Mouse (Mus musculus): ENCODE data around the gene Odc1. TPM values are rescaled to one million over a fixed set of nuclear protein-coding genes. Genes with fewer than 3 reads are reported as not detected.

Gene Odc1
- polyA plus RNA-seq, 1 experiment from 2014 or later = 144 TPM

DNA sequence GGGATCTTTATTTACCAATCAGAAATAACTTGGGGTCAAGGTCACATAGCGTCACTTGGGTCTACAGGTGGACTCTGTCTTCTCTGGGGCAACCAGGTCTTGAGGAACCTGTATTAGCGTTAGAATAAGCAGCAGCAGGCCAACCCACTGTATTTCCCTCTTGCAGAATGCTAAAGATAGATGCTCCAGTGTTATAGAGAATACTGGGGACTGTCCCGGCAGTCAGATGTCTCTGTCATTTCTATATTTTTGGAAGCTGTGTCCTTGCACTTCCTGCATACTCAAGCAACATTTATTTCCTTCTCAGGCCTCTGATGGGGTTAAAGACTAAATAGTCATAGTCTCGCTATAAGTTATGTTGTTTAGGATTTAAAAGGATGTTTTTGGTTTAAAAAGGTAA is 46.7 kb downstream of the Odc1 start:
- 91% methylated on average over 4 of the region's 4 CpGs for WGBS
- Histone ChIP-seq H3K9me3 (ENCODE audit: control insufficient read depth, low read length) (no peaks in the 10 kb centered on the region), H3K9ac (no peak overlapping the region), H3K36me3 (replicated peaks; ENCODE audit: control insufficient read depth, insufficient read depth) (no peaks in the 10 kb centered on the region), H3K4me2 (replicated peaks) (no peak overlapping the region), H3K4me3 (replicated peaks; ENCODE audit: low read length) (no peak overlapping the region), H3K27ac (no peak overlapping the region), H3K27me3 (ENCODE audit: control insufficient read depth, insufficient read depth, low read length) (no peaks in the 10 kb centered on the region), H3K4me1 (replicated peaks; ENCODE audit: control insufficient read depth, insufficient read depth, low read length) (no peaks in the 10 kb centered on the region)
- ATAC-seq (ENCODE audit: low FRiP score) = no peak
- DNase-seq (ENCODE audit: low spot score) = no peak

- H3K9ac ChIP-seq = no peak overlapping the region
- DNase-seq (ENCODE audit: low spot score) (no peak), ATAC-seq (ENCODE audit: low FRiP score) (no peak)
- H3K27ac ChIP-seq = no peak overlapping the region
- H3K9me3 ChIP-seq (ENCODE audit: control insufficient read depth, low read length) = no peaks in the 10 kb centered on the region
- H3K4me3 ChIP-seq (replicated peaks; ENCODE audit: low read length) = no peak overlapping the region
- H3K4me2 ChIP-seq (replicated peaks) = no peak overlapping the region
- H3K4me1 ChIP-seq (replicated peaks; ENCODE audit: control insufficient read depth, insufficient read depth, low read length) = no peaks in the 10 kb centered on the region
- no peaks in the 10 kb centered on the region for H3K36me3 ChIP-seq (replicated peaks; ENCODE audit: control insufficient read depth, insufficient read depth)
- H3K27me3 ChIP-seq (ENCODE audit: control insufficient read depth, insufficient read depth, low read length) = no peaks in the 10 kb centered on the region
- WGBS = 93% methylated on average over 2 of the region's 2 CpGs
Measured at GRCm38 (mm10) chr12:17593956-17594355, 49.4 kb downstream of the Odc1 start.

DNA sequence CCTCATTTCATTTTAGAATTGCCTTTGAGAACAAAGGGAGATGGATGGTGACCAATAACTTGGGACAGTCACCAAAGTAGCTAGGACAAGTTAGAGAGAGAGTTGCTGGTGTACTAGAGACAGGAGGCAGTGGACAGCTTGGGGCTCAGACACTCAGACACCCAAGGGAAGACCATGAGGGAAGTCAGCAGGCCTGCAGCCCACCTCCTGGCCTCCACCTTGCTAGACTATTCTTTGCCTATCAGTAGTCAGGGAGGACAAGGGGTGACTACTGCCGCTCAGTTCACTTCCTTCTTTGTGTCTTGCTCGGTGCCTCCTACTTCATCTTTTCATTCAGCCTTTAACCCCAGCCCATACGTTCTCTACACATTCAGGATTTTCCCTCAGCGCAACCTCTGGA is 50.1 kb downstream of the Odc1 start:
- Histone ChIP-seq H3K9ac (no peak overlapping the region), H3K27me3 (ENCODE audit: control insufficient read depth, insufficient read depth, low read length) (no peaks in the 10 kb centered on the region), H3K36me3 (replicated peaks; ENCODE audit: control insufficient read depth, insufficient read depth) (no peaks in the 10 kb centered on the region), H3K27ac (no peak overlapping the region), H3K4me1 (replicated peaks; ENCODE audit: control insufficient read depth, insufficient read depth, low read length) (no peaks in the 10 kb centered on the region), H3K4me2 (replicated peaks) (no peak overlapping the region), H3K4me3 (replicated peaks; ENCODE audit: low read length) (no peak overlapping the region), H3K9me3 (ENCODE audit: control insufficient read depth, low read length) (no peaks in the 10 kb centered on the region)
- WGBS = 92% methylated on average over 4 of the region's 4 CpGs
- ATAC-seq (ENCODE audit: low FRiP score) (no peak), DNase-seq (ENCODE audit: low spot score) (no peak)

- H3K27ac ChIP-seq = no peak overlapping the region
- no peaks in the 10 kb centered on the region for H3K9me3 ChIP-seq (ENCODE audit: control insufficient read depth, low read length)
- no peaks in the 10 kb centered on the region for H3K27me3 ChIP-seq (ENCODE audit: control insufficient read depth, insufficient read depth, low read length)
- ATAC-seq (ENCODE audit: low FRiP score) = no peak
- H3K36me3 ChIP-seq (replicated peaks; ENCODE audit: control insufficient read depth, insufficient read depth) = no peaks in the 10 kb centered on the region
- H3K9ac ChIP-seq = no peak overlapping the region
- H3K4me1 ChIP-seq (replicated peaks; ENCODE audit: control insufficient read depth, insufficient read depth, low read length) = no peaks in the 10 kb centered on the region
- WGBS = 100% methylated on average over 1 of the region's 1 CpGs
- DNase-seq (ENCODE audit: low spot score) = no peak
- no peak overlapping the region for H3K4me3 ChIP-seq (replicated peaks; ENCODE audit: low read length)
- no peak overlapping the region for H3K4me2 ChIP-seq (replicated peaks)
Measured at GRCm38 (mm10) chr12:17595166-17595565, 50.6 kb downstream of the Odc1 start.

Other genes with a start within 250 kb of the Odc1 start
- gene Atp6v1c2, start 215.4 kb upstream of the Odc1 start, polyA plus RNA-seq (2014; fragmentation: Nextera tagmentation; extraction: Ambion mirVana) = 0.55 and 0.67 TPM in 2 replicates
- 22.0 and 23.5 TPM in 2 replicates for gene Nol10, start 196.3 kb upstream of the Odc1 start, polyA plus RNA-seq (2014; fragmentation: Nextera tagmentation; extraction: Ambion mirVana)
- 125 and 133 TPM in 2 replicates for gene Hpcal1, start 146.1 kb downstream of the Odc1 start, polyA plus RNA-seq (2014; fragmentation: Nextera tagmentation; extraction: Ambion mirVana)